Mouse (Mus musculus) C2C12 (cell line): ENCODE measurements at regions not wholly inside any gene's neighbourhood (a gene's known extent, or its start where the extent isn't known, plus 50 kb on each side); places are given as distances from the start of the nearest gene placed in this dataset.

Experiments used
- CEBPB ChIP-seq: IDR thresholded peaks from one replicate; pipeline ENCODE4 v1.6.1; 2011; ENCODE audit warnings: low read depth, mild to moderate bottlenecking, control low read depth, moderate library complexity
- CTCF ChIP-seq: IDR thresholded peaks from one replicate; pipeline ENCODE4 v1.5.1; 2011; ENCODE audit not compliant: control insufficient read depth, insufficient read depth, insufficient read length
- USF1 ChIP-seq: IDR thresholded peaks from one replicate; pipeline ENCODE4 v1.6.1; 2011; ENCODE audit warnings: low read depth, mild to moderate bottlenecking, control low read depth, moderate library complexity

GRCm38 (mm10) chr14:97478236-97478635 is 691.3 kb downstream of the Dach1 start:
- TF ChIP-seq CTCF (no peak), CEBPB (no peak), USF1 (no peak)
